Mouse (Mus musculus) ES-Bruce4 (cell line): Measurements from ENCODE around the gene Id2.
A peak's percentile ranks its signal among the peaks of the same experiment; 100 is the strongest.

Experiments used
- CTCF ChIP-seq: IDR thresholded peaks from one replicate; pipeline ENCODE4 v1.8.1; 2011; ENCODE audit warnings: low read depth, low read length
- EP300 ChIP-seq: IDR thresholded peaks from 2 replicates; pipeline ENCODE4 v1.6.1; 2011; ENCODE audit warnings: low read depth, low read length; ENCODE audit not compliant: insufficient read depth
- POLR2A ChIP-seq: IDR thresholded peaks from one replicate; pipeline ENCODE4 v1.8.1; 2011; ENCODE audit warnings: low read length; ENCODE audit not compliant: insufficient read depth

DNA sequence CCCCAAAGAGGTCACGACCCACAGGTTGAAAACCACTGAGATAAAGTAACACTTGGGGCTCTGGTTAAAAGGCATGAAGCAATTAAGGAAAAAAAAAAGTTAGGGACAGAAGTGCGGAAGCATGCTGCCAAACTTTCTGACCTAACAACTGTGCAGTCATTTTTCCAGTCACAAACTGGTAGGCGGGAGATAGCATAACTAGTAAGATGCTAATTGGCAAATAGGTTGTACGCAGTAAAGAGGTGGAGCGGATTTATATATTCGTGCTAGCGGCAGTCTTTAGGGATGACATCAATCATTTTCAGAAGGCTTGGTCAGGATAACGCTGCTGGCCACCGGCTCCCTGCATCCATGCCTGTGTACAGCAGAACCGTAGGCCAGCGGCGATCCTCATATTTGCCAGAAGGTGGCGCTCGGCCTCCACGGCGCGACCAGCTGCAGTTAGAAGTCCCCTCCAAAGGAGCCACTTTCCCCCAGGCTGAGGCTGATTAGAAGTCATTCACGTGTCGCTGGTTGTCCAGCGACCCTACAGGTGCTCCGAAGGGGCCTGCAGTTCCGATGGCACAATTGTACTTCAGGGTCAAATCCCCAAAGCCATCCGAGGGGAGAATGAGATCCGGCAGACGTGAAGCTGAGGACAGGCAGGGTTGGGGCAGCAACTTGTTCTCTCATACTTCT is 4.8 kb downstream of the Id2 start:
- TF ChIP-seq CTCF: peak; percentile 96
- no peak for TF ChIP-seq POLR2A
- peak; percentile 64; the same call in 1 of the 2 replicates for TF ChIP-seq EP300
